Mouse (Mus musculus) kidney, postnatal 0 days (tissue): ENCODE results near the gene Ric8b. TPM values are rescaled to one million over a fixed set of nuclear protein-coding genes. Genes with fewer than 3 reads are reported as not detected.

Experiments
- ATAC-seq: fragments of 200-750 bp; cut with Nextera tagmentation; replicated peaks from 2 replicates; pipeline ENCODE4 v1.8.0; 2017; ENCODE audit warnings: low read depth, moderate number of reproducible peaks, moderate TSS enrichment, moderate library complexity; ENCODE audit not compliant: low FRiP score
- DNase-seq: peaks from one replicate; pipeline ENCODE4 v3.0.0-alpha.2; 2016; ENCODE audit warnings: low spot score
- H3K27ac ChIP-seq: fragments of 300-500 bp; sonication (generic); 2 replicates; pipeline ENCODE4 v1.5.1; 2014; ENCODE audit warnings: mild to moderate bottlenecking
- H3K27me3 ChIP-seq: fragments of 300-500 bp; sonication (generic); 2 replicates; pipeline ENCODE4 v1.6.1; 2014; ENCODE audit warnings: low read length, mixed read lengths; ENCODE audit not compliant: insufficient read depth
- H3K36me3 ChIP-seq: fragments of 300-500 bp; sonication (generic); 2 replicates; pipeline ENCODE4 v1.6.1; 2014; ENCODE audit warnings: low read length, mixed read lengths; ENCODE audit not compliant: insufficient read depth
- H3K4me1 ChIP-seq: fragments of 300-500 bp; sonication (generic); replicated peaks from 2 replicates; pipeline ENCODE4 v1.6.1; 2014; ENCODE audit warnings: antibody characterized with exemption, low read length, mixed read lengths; ENCODE audit not compliant: insufficient read depth
- H3K4me2 ChIP-seq: fragments of 300-500 bp; sonication (generic); 2 replicates; pipeline ENCODE4 v1.6.1; 2014; ENCODE audit warnings: mild to moderate bottlenecking, low read length, moderate library complexity, mixed read lengths
- H3K4me3 ChIP-seq: fragments of 300-500 bp; sonication (generic); replicated peaks from 2 replicates; pipeline ENCODE4 v1.5.1; 2014; ENCODE audit warnings: low read depth, low read length
- H3K9ac ChIP-seq: fragments of 300-500 bp; sonication (generic); 2 replicates; pipeline ENCODE4 v1.6.1; 2014; ENCODE audit warnings: low read depth, low read length
- H3K9me3 ChIP-seq: fragments of 300-500 bp; sonication (generic); replicated peaks from 2 replicates; pipeline ENCODE4 v1.6.1; 2016; ENCODE audit warnings: low read length, inconsistent platforms, mixed read lengths
- CTCF ChIP-seq: IDR thresholded peaks from 2 replicates; pipeline ENCODE4 v1.5.1; 2016; ENCODE audit warnings: antibody characterized with exemption, low read depth, mild to moderate bottlenecking, moderate library complexity
- WGBS: fragments of 180-500 bp; shearing (Covaris S2); extraction: QIAGEN DNeasy Blood & Tissue Kit; methylation state at CpG from one replicate; pipeline ENCODE4 v1.1.7; 2014; 5-methylcytosine and 5-hydroxymethylcytosine counted together
- polyA plus RNA-seq: library from polyadenylated mRNA; unstranded; fragments of >200 nt; fragmentation: Nextera tagmentation; extraction: Ambion mirVana; gene quantifications from 2 replicates; pipeline ENCODE4 v1.2.1, GENCODE M21; 2015

The Ric8b gene
- polyA plus RNA-seq, 1 experiment from 2014 or later, result 16.3 TPM

DNA sequence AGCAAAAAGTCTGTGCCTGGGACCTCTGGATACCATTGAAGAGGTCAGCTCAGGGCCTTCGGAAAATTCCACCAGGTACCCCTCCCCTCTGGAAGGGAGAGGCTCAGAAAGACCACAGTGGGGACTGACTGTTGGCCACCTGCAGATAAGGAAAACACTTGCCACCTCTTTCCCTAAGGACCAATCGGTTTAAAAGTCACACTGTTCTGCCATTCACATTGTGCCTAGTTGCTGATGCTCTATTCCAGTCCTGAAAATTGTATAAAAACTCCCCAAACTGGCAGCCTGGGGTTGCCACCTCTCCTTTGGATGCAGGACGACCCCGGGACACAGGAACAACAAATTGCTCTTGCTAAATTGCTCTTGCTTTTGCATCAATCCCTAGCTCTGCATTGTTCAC lies 135.0 kb downstream of the Ric8b start:
- H3K27me3 ChIP-seq, result no peaks in the 10 kb centered on the region
- no peak overlapping the region for H3K4me3 ChIP-seq
- no peak overlapping the region for H3K4me2 ChIP-seq
- WGBS, result 16% methylated on average over 4 of the region's 4 CpGs
- no peak for TF ChIP-seq CTCF
- no peak overlapping the region for H3K9ac ChIP-seq
- DNase-seq (no peak), ATAC-seq (no peak)
- no peaks in the 10 kb centered on the region for H3K9me3 ChIP-seq
- no peaks in the 10 kb centered on the region for H3K4me1 ChIP-seq
- H3K36me3 ChIP-seq, result no peaks in the 10 kb centered on the region
- H3K27ac ChIP-seq, result no peak overlapping the region

DNA sequence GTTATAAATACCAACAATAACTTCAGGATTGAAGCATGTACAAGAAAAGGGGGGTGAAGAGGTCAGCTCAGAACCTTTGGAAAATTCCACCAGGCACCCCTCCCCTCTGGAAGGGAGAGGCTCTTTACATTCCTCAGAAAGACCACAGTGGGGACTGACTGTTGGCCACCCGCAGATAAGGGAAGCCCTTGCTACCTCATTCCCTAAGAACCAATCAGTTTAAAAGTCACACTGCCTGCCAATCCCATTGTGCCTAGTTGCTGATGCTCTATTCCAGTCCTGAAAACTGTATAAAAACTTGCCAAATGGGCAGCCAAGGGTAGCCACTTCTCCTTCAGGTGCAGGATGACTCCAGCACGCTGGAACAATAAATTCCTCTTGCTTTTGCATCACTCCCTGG lies 137.5 kb downstream of the Ric8b start:
- Histone ChIP-seq H3K27me3 (no peaks in the 10 kb centered on the region), H3K9me3 (no peaks in the 10 kb centered on the region), H3K4me3 (no peak overlapping the region), H3K36me3 (no peaks in the 10 kb centered on the region), H3K27ac (no peak overlapping the region), H3K9ac (no peak overlapping the region), H3K4me1 (no peaks in the 10 kb centered on the region), H3K4me2 (no peak overlapping the region)
- 83% methylated on average over 2 of the region's 2 CpGs for WGBS
- TF ChIP-seq CTCF, result no peak
- DNase-seq (no peak), ATAC-seq (no peak)

Other genes starting within 250 kb of the Ric8b start
- 0.05 and 0.18 TPM in 2 replicates for gene Rfx4, start 161.6 kb upstream of the Ric8b start, polyA plus RNA-seq
- gene Fhl4, start 184.9 kb downstream of the Ric8b start, polyA plus RNA-seq, result 0.89 and 0.94 TPM in 2 replicates
- gene Tmem263, start 185.0 kb downstream of the Ric8b start, polyA plus RNA-seq, result 49.7 and 56.7 TPM in 2 replicates
- 14.3 and 15.2 TPM in 2 replicates for gene Mterf2, start 210.4 kb downstream of the Ric8b start, polyA plus RNA-seq